Comparison of ENCODE assay signal across 28 mouse cellular contexts in the genomic region with DNA sequence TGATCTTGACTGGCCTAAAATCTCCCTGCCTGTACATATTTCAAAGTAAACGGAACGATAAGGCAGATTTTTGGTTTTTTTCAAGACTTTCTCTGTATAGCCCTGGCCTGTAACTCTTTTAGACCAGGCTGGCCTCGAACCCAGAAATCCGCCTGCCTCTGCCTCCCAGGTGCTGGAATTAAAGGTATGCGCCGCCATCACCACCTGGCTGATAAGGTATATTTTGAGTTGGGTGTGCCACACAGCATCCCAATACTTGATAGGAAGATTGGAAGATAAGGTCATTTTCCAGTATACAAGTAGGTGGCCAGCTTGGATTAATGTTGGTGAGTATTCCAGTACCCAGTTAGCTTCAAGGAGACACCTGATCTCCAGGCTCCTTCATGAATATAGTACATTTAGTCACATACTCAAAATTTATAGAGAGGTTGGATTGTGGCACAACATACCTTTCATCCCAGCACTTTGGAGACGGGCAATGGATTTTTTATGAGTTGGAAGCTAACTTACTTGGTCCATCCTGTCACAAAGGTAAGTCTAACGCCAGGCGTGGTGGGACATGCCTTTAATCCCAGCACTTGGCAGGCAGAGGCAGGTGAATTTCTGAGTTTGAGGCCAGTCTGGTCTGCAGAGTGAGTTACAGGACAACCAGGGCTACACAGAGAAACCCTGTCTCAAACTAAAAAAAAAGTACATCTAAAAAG. TPM values are rescaled to one million over a fixed set of nuclear protein-coding genes. Genes with fewer than 3 reads are reported as not detected.
DNase-seq lines count a peak whose midpoint lies in the region; ATAC-seq and TF ChIP-seq lines count a peak whose summit lies in the region.
"Had no signal": no experiment of that assay in that cellular context is flagged by ENCODE, and none has a peak within 500 bp of the region (broad histone marks: within the 10 kb centered on the region; RNA-seq: fewer than 3 reads in every experiment).

No protein-coding gene starts in this region.

- DNase-seq in heart, adult 8-10 months (ENCODE audit: low spot score): no peak
- no peak for DNase-seq in hindbrain, embryonic 11.5 days (ENCODE audit: low spot score)
- no peak for DNase-seq in right cerebral cortex, postnatal 10 days (ENCODE audit: low spot score in 2 of 2)
- DNase-seq: adrenal gland, postnatal 36 days; cerebellum, adult 11 months; cerebellum, adult 9-11 months; gastrocnemius, postnatal 36 days; kidney, postnatal 36 days; layer of hippocampus, postnatal 36 days; right cerebral cortex, postnatal 4 days; thymus, postnatal 36 days had no signal

- H3K9ac ChIP-seq in heart, embryonic 12.5 days: no peak overlapping the region
- no peak overlapping the region for H3K9ac ChIP-seq in ES-Bruce4 (ENCODE audit: low read depth, poor library complexity, severe bottlenecking)
- H3K9ac ChIP-seq in liver, embryonic 12.5 days: no peak overlapping the region
- no peak overlapping the region for H3K9ac ChIP-seq in hindbrain, embryonic 11.5 days (ENCODE audit: low read depth, low read length)
- H3K9ac ChIP-seq: embryonic facial prominence, embryonic 15.5 days; neural tube, embryonic 13.5 days; stomach, embryonic 15.5 days had no signal

- peaks cover 61% of the 10 kb centered on the region for H3K36me3 ChIP-seq in heart, embryonic 12.5 days
- peaks cover 52% of the 10 kb centered on the region for H3K36me3 ChIP-seq in ES-Bruce4 (ENCODE audit: control insufficient read depth, insufficient read depth, low read length, poor library complexity, severe bottlenecking)
- peaks cover 91% of the 10 kb centered on the region for H3K36me3 ChIP-seq in liver, embryonic 12.5 days
- peaks cover 35% of the 10 kb centered on the region for H3K36me3 ChIP-seq in hindbrain, embryonic 11.5 days (ENCODE audit: control insufficient read depth, insufficient read depth, low read length)

- peak overlapping the region; percentile 24; the same call in 1 of the 2 replicates for H3K27ac ChIP-seq in heart, embryonic 12.5 days (ENCODE audit: poor library complexity, severe bottlenecking)
- H3K27ac ChIP-seq in ES-Bruce4 (ENCODE audit: insufficient read depth, low read length): peak overlapping the region; percentile 89
- H3K27ac ChIP-seq in liver, embryonic 12.5 days: peak overlapping the region; percentile 75
- no peak overlapping the region for H3K27ac ChIP-seq in hindbrain, embryonic 11.5 days (ENCODE audit: low read depth, low read length)
- H3K27ac ChIP-seq: embryonic facial prominence, embryonic 15.5 days; heart, embryonic 10.5 days; hindbrain, embryonic 10.5 days; hindbrain, postnatal 0 days; macrophage; neural tube, embryonic 13.5 days; stomach, embryonic 15.5 days had no signal

- no peak for ATAC-seq in heart, embryonic 12.5 days (ENCODE audit: insufficient number of reproducible peaks, low FRiP score)
- no peak for ATAC-seq in liver, embryonic 12.5 days
- no peak for ATAC-seq in cerebellum, adult (ENCODE audit: insufficient number of reproducible peaks, low FRiP score, low TSS enrichment)
- no peak for ATAC-seq in hindbrain, embryonic 11.5 days (ENCODE audit: low FRiP score)
- ATAC-seq: intestine, embryonic 16.5 days; lung, postnatal 0 days; midbrain, embryonic 16.5 days had no signal

- H3K9me3 ChIP-seq in heart, embryonic 12.5 days (replicated peaks): no peaks in the 10 kb centered on the region
- H3K9me3 ChIP-seq in ES-Bruce4 (replicated peaks; ENCODE audit: control insufficient read depth, insufficient read depth, low read length, poor library complexity, severe bottlenecking): no peaks in the 10 kb centered on the region
- no peaks in the 10 kb centered on the region for H3K9me3 ChIP-seq in liver, embryonic 12.5 days (replicated peaks)
- no peaks in the 10 kb centered on the region for H3K9me3 ChIP-seq in hindbrain, embryonic 11.5 days (ENCODE audit: control insufficient read depth, low read length)
- H3K9me3 ChIP-seq: embryonic facial prominence, embryonic 15.5 days; heart, embryonic 10.5 days; hindbrain, embryonic 10.5 days; neural tube, embryonic 13.5 days; stomach, embryonic 15.5 days had no signal

- no peaks in the 10 kb centered on the region for H3K27me3 ChIP-seq in heart, embryonic 12.5 days (replicated peaks)
- no peaks in the 10 kb centered on the region for H3K27me3 ChIP-seq in ES-Bruce4 (ENCODE audit: control insufficient read depth, insufficient read depth, low read length, poor library complexity, severe bottlenecking)
- H3K27me3 ChIP-seq in liver, embryonic 12.5 days (replicated peaks): no peaks in the 10 kb centered on the region
- H3K27me3 ChIP-seq in hindbrain, embryonic 11.5 days (ENCODE audit: control insufficient read depth, insufficient read depth, low read length): no peaks in the 10 kb centered on the region
- H3K27me3 ChIP-seq: embryonic facial prominence, embryonic 15.5 days; neural tube, embryonic 13.5 days; stomach, embryonic 15.5 days had no signal

- TF ChIP-seq CTCF in ES-Bruce4 (IDR thresholded peaks at IDR 0.05; ENCODE audit: low read depth, low read length): no peak

- H3K4me1 ChIP-seq in heart, embryonic 12.5 days (replicated peaks): peaks cover 33% of the 10 kb centered on the region
- H3K4me1 ChIP-seq in ES-Bruce4 (ENCODE audit: control insufficient read depth, insufficient read depth, low read length): no peaks in the 10 kb centered on the region
- peaks cover 83% of the 10 kb centered on the region for H3K4me1 ChIP-seq in liver, embryonic 12.5 days
- peaks cover 7% of the 10 kb centered on the region; the same call in 1 of the 2 replicates for H3K4me1 ChIP-seq in hindbrain, embryonic 11.5 days (replicated peaks; ENCODE audit: control insufficient read depth, insufficient read depth, low read length)

- no peak overlapping the region for H3K4me2 ChIP-seq in heart, embryonic 12.5 days
- peak overlapping the region; percentile 51 for H3K4me2 ChIP-seq in liver, embryonic 12.5 days
- no peak overlapping the region for H3K4me2 ChIP-seq in hindbrain, embryonic 11.5 days (replicated peaks; ENCODE audit: low read depth, low read length)
- H3K4me2 ChIP-seq: embryonic facial prominence, embryonic 15.5 days; neural tube, embryonic 13.5 days; stomach, embryonic 15.5 days had no signal

- 83% methylated on average over 9 of the region's 9 CpGs for WGBS in heart, embryonic 12.5 days
- WGBS in liver, embryonic 12.5 days (ENCODE audit: insufficient replicate concordance): 67% methylated on average over 9 of the region's 9 CpGs
- 92% methylated on average over 9 of the region's 9 CpGs for WGBS in hindbrain, embryonic 11.5 days

- no peak overlapping the region for H3K4me3 ChIP-seq in heart, embryonic 12.5 days
- H3K4me3 ChIP-seq in ES-Bruce4 (ENCODE audit: low read depth, low read length): no peak overlapping the region
- H3K4me3 ChIP-seq in liver, embryonic 12.5 days: 0 out of 2 replicates have a peak overlapping the region, but pooled peaks have one; percentile 6
- H3K4me3 ChIP-seq in hindbrain, embryonic 11.5 days (ENCODE audit: low read depth, low read length): no peak overlapping the region
- H3K4me3 ChIP-seq: embryonic facial prominence, embryonic 15.5 days; heart, embryonic 10.5 days; hindbrain, embryonic 10.5 days; myocyte; neural tube, embryonic 13.5 days; stomach, embryonic 15.5 days had no signal

- no peak for TF ChIP-seq POLR2A in ES-Bruce4 (IDR thresholded peaks at IDR 0.05; ENCODE audit: insufficient read depth, low read length)

- TF ChIP-seq EP300 in ES-Bruce4 (IDR thresholded peaks at IDR 0.05; ENCODE audit: insufficient read depth, low read depth, low read length): no peak

RNA-seq across cellular contexts. Expression of a gene that starts 7.0 kb away (rescaled TPM):
- polyA plus RNA-seq in heart, embryonic 12.5 days (2016; fragmentation: Nextera tagmentation; extraction: Ambion mirVana): 554 and 557 TPM in 2 replicates
- total RNA-seq in heart, adult 8-10 months (2022): 100 to 1,000 TPM; 134 to 164 (median 150) TPM
- 1,629 and 1,787 TPM in 2 replicates for polyA plus RNA-seq in ES-Bruce4 (2011; ENCODE audit: insufficient read depth, insufficient read length, low read depth, missing spikeins)
- polyA plus RNA-seq in liver, embryonic 12.5 days (2016; fragmentation: Nextera tagmentation; extraction: Ambion mirVana): 584 and 591 TPM in 2 replicates
- polyA plus RNA-seq in hindbrain, embryonic 11.5 days (2014; fragmentation: Nextera tagmentation; extraction: Ambion mirVana): 1,309 and 1,311 TPM in 2 replicates

RNA-seq across cellular contexts. Expression of a gene that starts 7.6 kb away (rescaled TPM):
- 150 and 164 TPM in 2 replicates for polyA plus RNA-seq in heart, embryonic 12.5 days (2016; fragmentation: Nextera tagmentation; extraction: Ambion mirVana)
- 10 to 100 TPM; 52.4 to 59.1 (median 57.0) TPM for total RNA-seq in heart, adult 8-10 months (2022)
- polyA plus RNA-seq in ES-Bruce4 (2011; ENCODE audit: insufficient read depth, insufficient read length, low read depth, missing spikeins): 317 and 328 TPM in 2 replicates
- 84.2 and 84.5 TPM in 2 replicates for polyA plus RNA-seq in liver, embryonic 12.5 days (2016; fragmentation: Nextera tagmentation; extraction: Ambion mirVana)
- 185 and 204 TPM in 2 replicates for polyA plus RNA-seq in hindbrain, embryonic 11.5 days (2014; fragmentation: Nextera tagmentation; extraction: Ambion mirVana)

RNA-seq across cellular contexts. Expression of a gene that starts 11.0 kb away (rescaled TPM):
- 12.1 and 12.4 TPM in 2 replicates for polyA plus RNA-seq in heart, embryonic 12.5 days (2016; fragmentation: Nextera tagmentation; extraction: Ambion mirVana)
- 1 to 10 TPM in 2 of 4 experiments, under 1 TPM in 2; 0.31 to 2.6 (median 0.88) TPM for total RNA-seq in heart, adult 8-10 months (2022)
- polyA plus RNA-seq in ES-Bruce4 (2011; ENCODE audit: insufficient read depth, insufficient read length, low read depth, missing spikeins): not detected in 2 replicates
- 168 TPM in 2 replicates for polyA plus RNA-seq in liver, embryonic 12.5 days (2016; fragmentation: Nextera tagmentation; extraction: Ambion mirVana)
- 4.7 and 5.0 TPM in 2 replicates for polyA plus RNA-seq in hindbrain, embryonic 11.5 days (2014; fragmentation: Nextera tagmentation; extraction: Ambion mirVana)
- total RNA-seq: gastrocnemius, postnatal 36 days; layer of hippocampus, adult 8-10 months; left cerebral cortex, postnatal 25 days had no signal

RNA-seq across cellular contexts. Expression of a gene that starts 25.3 kb away (rescaled TPM):
- polyA plus RNA-seq in heart, embryonic 12.5 days (2016; fragmentation: Nextera tagmentation; extraction: Ambion mirVana): 166 TPM in 2 replicates
- 10 to 100 TPM; 48.9 to 55.0 (median 49.4) TPM for total RNA-seq in heart, adult 8-10 months (2022)
- 140 and 145 TPM in 2 replicates for polyA plus RNA-seq in ES-Bruce4 (2011; ENCODE audit: insufficient read depth, insufficient read length, low read depth, missing spikeins)
- polyA plus RNA-seq in liver, embryonic 12.5 days (2016; fragmentation: Nextera tagmentation; extraction: Ambion mirVana): 246 and 250 TPM in 2 replicates
- polyA plus RNA-seq in hindbrain, embryonic 11.5 days (2014; fragmentation: Nextera tagmentation; extraction: Ambion mirVana): 310 and 313 TPM in 2 replicates

Comparison
In these comparisons a context has a peak if more than half of its experiments do, and no peak if none do; other contexts are left out.
1. RNA of a gene that starts 11.0 kb away (polyA plus RNA-seq): 168 TPM in liver, embryonic 12.5 days; 12.1 to 12.4 TPM in heart, embryonic 12.5 days, 4.7 to 5.0 TPM in hindbrain, embryonic 11.5 days and not detected in ES-Bruce4; every median in the first group is over 10 times any median in the second.